Mouse (Mus musculus) cerebellum, postnatal 36 days (tissue): Measurements from ENCODE around the gene Edc3.
A peak's percentile ranks its signal among the peaks of the same experiment; 100 is the strongest.
"Not testable (repeated sequence)": the region's sequence is repeated elsewhere in the genome, so short reads cannot be mapped to it uniquely, and the experiment has no call there.

ENCODE experiments used
- DNase-seq, 2 experiments: peaks; one replicate each; pipeline ENCODE4 v3.0.0; 2021 to 2022; ENCODE audit warnings: mixed read lengths in 2 of 2

Edc3 gene

DNA sequence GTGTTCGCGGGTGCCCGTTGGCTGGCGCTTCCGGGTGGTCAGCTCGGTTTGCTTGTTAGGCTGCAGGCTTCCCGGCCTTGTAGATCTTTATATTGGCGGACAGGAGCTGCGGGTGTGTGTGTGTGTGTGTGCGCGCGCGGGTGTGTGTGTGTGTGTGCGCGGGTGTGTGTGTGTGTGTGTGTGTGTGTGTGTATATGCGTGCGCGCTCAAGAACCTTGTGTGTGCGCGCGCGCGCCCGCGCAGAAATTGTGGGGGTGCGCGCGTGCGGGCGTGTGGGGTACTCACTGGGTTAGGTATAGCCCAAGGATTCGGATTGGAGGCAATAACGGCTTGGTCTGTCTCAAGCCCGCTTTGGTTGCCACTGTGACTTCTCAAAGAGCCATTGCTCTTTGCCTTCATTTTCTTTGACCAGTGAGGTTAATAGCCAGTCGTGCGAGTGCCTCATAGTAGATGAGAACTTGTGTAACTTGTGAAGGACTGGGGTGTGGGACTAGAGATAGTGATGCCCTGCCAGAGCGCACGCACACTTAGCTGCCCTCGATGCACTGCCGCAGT is 457 bp downstream of the Edc3 start:
- peak; percentile 52 to 53 for DNase-seq

DNA sequence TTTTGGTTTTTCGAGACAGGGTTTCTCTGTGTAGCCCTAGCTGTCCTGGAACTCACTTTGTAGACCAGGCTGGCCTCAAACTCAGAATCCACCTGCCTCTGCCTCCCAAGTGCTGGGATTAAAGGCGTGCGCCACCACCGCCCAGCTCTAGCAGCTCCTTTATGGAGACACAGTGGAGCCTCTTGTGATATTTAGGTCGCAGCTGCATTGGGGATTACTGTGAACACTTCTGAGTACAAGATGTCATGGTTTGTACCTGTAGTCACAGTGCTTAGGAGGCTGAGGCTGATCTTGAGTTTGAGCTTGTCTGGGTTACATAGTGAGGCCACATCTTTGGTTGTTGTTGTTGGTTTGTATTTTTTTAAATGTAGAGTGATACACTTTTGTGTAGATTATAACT is 1.9 kb downstream of the Edc3 start:
- not testable (repeated sequence) for DNase-seq

GRCm38 (mm10) chr9:57712194-57712593 is 3.9 kb downstream of the Edc3 start:
- DNase-seq = no peak

GRCm38 (mm10) chr9:57718408-57718807 is 10.1 kb downstream of the Edc3 start:
- peak; percentile 66 to 67 for DNase-seq

DNA sequence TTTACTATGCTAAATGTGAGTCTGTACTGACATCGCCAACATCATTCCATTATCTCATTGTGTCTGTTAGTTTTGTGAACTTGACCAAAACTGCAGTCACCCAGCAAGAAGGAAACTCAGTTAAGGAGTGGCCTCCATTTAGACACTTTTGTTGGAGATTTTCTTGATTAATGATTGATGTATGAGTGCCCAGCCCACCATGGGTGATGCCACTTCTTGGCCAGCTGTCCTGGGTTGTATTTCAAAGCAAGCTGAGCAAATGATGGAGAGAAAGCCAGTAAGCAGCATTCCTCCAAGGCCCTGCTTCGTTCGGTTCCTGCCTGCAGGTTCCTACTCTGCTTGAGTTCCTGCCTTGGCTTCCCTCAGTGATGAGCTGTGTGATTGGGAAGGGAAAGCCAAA is 12.4 kb downstream of the Edc3 start:
- no peak for DNase-seq

- DNase-seq = no peak
Measured at GRCm38 (mm10) chr9:57722371-57722770, 14.0 kb downstream of the Edc3 start.

- DNase-seq = peak; percentile 62 to 65
Measured at GRCm38 (mm10) chr9:57723315-57723715, 15.0 kb downstream of the Edc3 start.

GRCm38 (mm10) chr9:57723796-57724195 is 15.5 kb downstream of the Edc3 start:
- no peak for DNase-seq

DNA sequence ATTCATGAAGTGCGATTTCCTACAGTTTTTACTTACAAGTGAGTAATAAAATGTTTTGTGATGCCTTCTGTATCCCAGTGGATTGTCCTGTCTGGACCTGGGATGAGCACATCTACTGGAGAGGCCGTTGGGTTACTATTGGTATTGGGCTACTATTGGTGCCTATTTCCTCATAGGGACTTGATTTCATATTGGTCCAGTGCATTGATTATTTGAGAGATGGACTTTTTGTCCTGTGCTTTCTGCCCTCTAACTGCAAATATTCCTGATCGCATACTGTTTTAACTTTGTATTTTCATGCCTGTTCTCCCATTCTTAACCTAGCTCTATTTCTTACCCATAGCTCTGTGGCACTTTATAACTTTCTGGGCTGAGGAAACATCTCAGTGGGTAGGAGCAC is 16.4 kb downstream of the Edc3 start:
- DNase-seq = no peak

DNA sequence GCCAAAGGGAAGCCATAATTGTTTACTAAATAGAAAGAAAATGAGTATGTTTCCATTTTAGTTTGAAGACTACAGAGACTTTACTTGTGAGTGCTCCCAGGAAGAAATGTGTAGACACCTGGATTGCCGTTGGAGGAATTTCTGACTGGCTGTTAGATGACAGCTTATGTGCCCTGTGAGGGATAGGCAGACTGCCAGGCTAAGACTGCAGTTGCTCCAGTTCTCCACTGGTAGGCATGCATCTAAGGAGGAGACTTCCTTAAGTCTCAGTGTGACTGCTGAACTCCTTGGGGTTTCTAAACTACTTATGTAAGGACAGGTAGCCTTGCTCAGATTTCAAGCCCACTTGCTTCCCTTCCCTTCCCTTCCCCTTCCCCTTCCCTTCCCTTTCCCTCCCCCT is 20.0 kb downstream of the Edc3 start:
- DNase-seq = peak; percentile 54 to 57

DNA sequence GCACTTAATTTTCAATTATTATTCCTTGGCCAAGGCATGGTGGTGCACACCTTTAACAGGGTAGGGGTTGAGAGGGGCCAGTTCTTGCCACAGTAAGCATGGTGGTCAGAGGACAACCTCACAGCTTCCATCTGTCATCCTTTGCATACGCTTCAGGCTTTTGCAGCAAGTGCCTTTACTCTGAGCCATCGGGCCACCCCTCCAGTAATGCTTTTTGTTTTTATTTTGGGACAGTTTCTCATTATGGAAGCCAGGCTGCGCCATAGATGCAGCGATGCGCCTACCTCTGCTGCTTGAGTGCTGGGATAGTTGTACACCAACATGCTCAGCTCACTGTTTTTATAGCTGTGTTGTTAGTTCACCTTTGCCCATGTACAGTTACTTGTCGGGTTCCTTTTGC is 25.3 kb downstream of the Edc3 start:
- DNase-seq = no peak

- no peak for DNase-seq
Measured at GRCm38 (mm10) chr9:57739863-57740262, 31.5 kb downstream of the Edc3 start.

DNA sequence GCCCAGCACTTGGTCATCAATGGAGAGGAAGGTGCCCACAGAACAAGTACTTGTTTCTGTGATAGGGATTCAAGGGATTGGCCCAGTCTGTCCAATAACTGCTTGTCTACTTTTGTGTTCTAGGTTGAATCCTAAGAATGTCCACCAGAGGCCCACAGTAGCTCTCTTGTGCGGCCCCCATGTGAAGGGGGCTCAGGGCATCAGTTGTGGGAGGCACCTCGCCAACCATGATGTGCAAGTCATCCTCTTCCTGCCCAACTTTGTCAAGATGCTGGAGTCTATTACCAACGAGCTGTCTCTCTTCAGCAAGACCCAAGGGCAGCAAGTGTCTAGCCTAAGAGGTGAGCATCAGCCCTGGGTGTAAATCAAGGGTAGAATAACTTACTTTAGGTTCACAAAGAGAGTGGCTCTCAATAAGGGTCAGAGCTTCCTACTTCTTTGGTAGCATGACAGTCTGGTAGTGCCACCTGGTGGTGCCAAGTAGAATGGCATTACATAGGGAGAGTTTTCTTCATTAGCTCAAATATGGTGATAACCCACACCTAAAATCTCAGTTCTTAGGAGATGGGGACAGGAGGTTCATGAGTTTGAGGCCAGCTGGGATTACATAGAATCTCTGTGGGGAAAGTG is 36.2 kb downstream of the Edc3 start:
- DNase-seq = peak; percentile 53 to 66

GRCm38 (mm10) chr9:57747067-57747466 is 38.7 kb downstream of the Edc3 start:
- no peak for DNase-seq

- DNase-seq = peak; percentile 76
Measured at GRCm38 (mm10) chr9:57748137-57748536, 39.8 kb downstream of the Edc3 start.

DNA sequence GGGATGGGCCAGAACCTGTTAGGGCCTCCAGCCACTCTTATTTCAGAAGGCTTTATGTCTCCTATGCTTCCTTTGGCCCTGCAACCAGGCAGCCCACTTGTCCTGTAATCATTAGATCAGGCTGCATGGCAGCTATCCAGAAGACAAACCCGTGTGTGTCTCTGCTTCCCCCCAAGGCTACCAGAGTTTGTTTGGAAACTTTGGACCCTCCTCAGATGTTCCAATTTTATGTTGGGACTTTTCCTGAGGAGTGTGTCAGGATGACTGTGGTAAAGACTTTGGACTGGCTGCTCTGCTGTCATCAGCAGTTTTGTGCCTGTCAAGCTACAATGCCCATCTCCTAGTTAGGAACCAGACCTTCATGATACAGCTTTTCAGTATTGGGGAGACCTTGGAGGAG is 40.5 kb downstream of the Edc3 start:
- no peak for DNase-seq

- no peak for DNase-seq
Measured at GRCm38 (mm10) chr9:57750901-57751300, 42.6 kb downstream of the Edc3 start.

- DNase-seq = no peak
Measured at GRCm38 (mm10) chr9:57757578-57757977, 49.2 kb downstream of the Edc3 start.

- DNase-seq = peak in 1 of 2 experiments; percentile 41
Measured at GRCm38 (mm10) chr9:57758528-57758927, 50.2 kb downstream of the Edc3 start.

DNA sequence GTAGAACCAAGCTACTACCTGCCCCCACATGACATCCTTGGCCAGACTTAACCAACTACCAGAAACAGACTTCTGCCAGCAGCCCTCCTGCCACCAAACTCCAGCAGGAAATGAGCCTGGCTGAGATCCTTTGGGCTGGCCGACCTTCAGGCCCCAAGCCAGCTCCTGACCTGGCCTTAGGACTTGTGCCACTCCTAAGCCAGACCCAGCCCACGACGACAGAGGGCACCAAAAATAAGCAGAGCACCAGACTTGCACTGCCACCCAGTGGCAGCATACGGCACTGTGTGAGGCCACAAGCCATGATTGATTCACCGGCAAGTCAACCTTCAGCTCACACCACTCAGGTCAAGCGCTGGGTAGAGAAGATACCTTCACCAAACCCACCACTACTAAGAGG is 50.9 kb downstream of the Edc3 start:
- peak; percentile 89 to 90 for DNase-seq

DNA sequence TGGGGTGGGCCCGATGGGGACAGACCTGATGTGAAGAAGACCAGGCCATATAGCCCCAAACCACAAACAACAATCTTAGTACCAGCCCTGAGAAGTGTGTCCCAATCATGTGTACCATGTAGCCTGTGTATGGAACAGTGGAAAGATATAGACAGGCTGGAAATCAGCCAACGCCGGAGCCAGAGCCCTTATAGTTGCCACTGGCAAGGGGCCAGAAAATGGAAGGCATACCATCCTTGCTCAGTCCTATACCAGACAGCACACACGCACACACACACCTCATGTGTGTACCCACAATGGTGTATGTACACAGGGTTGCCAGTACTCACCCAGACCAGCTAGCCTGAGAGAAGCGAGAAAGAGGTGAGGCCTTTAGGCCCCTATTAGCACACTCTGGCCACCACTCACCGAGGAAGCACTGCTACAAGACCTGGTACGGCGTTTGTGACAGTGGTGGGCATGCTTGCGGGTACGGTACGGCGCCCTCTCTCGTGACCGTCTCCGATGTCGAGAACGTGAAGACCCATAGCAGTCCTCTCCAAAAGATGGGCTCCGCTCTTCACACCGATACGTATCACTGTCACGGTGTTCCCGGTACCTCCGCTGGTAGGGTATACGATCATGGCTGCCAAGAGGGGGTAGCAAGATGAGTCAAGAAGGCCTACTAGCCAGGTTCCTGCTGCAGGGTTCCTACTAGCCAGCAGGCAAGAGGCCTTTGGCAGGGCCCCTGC is 52.2 kb downstream of the Edc3 start:
- DNase-seq = no peak

- DNase-seq = no peak
Measured at GRCm38 (mm10) chr9:57761563-57762551, 53.5 kb downstream of the Edc3 start.

GRCm38 (mm10) chr9:57762563-57762991 is 54.2 kb downstream of the Edc3 start:
- peak; percentile 76 to 80 for DNase-seq
